Mouse (Mus musculus) cerebellum, adult 9-11 months (tissue): ENCODE results near the gene Gdnf.

ENCODE experiments used
- DNase-seq: peaks from one replicate; pipeline ENCODE4 v3.0.0; 2022

Gdnf gene

DNA sequence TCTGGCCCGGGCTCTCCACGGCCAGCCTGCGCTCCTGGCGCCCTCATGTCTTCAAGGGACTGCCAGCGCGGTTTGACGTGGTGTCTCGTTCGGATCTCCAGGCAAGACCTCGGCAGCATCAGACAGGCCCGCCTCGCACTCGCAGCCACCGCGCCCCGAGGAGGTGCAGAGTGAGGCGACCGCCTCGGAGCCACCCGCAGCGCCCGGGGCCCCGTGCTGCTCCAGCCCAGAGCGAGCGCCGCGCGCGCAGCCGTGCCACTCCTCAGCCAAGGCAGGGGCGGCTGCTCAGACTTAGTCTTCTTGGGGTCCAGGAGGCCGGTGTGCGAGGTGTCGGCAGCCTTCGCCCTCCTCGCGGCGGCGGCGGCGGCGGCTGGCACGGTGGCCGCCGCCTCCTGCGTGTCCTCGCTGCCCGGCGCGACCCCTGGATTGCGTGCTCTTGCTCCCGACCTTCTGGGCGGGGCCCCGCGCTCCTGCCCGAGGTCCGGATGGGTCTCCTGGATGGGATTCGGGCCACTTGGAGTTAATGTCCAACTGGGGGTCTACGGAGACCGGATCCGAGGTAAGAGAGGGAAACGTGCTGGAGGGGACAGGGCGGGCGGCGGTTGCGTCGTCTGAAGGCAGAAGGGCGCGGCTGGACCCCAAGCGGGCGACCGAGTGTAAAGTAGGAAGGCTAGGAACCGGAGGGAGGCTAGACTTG lies at the start of gene Gdnf:
TSS of gene Gdnf (plus strand) at position 291 of the 697 bp plus-strand sequence.
- no peak for DNase-seq

DNA sequence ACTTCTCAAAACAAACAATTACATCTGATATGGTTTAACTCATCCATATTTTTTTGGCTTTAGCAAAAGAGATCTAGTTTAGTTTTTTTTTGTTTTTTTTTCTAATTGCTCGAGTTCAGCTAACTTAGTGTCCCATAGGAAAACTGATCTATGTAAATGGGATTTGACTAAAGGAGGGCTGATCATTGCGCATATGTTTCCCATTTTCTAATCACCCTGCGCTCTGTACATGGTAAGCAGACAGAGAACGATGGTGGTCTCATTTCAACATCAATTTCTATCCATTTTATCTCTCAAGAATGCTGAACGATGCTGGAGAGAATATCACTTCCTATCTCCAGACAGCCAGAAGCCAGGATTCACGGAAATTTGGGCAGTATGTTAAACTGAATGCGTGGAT lies 43.5 kb upstream of the Gdnf start:
- DNase-seq, result no peak

DNA sequence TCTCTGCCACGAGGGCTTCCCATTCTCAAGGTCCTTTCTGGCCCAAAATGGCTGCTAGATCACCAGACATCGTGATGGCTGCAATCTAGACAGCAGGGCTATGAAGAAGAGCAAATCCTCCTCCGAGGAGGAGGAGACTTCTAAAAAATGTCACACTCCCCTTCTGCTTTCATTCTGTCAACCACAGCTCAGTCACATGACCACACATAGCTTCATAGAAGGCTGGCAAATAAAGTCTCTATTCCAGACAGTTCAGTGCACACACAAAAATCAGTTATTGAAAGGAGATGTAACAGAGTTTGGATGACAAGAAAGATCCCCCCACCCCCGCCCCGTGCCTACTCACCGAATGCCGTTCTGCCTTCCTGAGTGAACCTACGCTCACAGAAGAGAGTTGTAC lies 37.7 kb upstream of the Gdnf start:
- no peak for DNase-seq

DNA sequence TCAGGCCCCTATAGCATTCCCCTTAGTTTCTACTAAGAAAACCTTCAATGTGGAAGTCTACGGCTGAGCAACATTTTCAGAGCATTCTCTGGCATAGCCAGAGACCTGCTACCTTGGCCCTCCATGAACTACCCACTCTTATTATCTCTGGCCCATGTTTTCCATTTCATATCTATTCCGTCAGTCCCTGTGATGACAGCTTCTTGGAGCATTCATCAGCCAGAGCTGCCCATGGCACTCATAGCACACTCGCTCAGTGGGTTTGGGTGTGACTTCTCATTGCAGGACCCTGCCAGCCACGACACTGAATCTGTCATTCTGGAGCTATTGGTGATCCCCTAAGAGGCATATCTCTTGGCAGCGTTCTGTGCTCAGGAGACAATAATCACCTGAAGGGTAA lies 29.1 kb upstream of the Gdnf start:
- DNase-seq, result no peak

DNA sequence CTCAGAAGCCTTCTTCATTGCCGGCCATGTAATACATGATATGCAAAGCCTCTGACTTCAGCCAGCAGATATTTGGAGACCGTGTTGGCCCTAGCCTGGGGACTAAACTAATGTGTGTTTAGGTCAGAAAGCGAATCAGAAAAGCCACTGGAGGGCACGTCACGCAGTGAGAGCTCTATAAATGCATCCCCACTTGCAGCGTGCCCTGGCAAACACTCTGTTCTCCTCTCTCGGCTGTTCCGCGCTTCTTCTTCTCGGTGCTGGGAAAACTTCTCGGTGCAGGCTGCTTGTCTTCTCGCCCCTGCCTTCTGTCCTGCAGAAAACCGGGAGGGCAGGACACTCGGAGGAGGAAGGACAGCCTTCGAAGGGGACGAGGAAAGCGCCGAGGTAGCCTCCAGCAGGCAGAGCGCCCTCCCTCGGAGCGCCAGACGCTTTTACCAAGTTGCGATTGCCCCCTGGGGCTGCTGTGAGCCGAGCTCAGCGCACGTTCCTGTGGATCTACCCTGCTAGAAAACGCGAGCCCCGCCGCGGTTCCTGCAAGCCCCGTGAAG lies 730 bp upstream of the Gdnf start:
- DNase-seq, result no peak

DNA sequence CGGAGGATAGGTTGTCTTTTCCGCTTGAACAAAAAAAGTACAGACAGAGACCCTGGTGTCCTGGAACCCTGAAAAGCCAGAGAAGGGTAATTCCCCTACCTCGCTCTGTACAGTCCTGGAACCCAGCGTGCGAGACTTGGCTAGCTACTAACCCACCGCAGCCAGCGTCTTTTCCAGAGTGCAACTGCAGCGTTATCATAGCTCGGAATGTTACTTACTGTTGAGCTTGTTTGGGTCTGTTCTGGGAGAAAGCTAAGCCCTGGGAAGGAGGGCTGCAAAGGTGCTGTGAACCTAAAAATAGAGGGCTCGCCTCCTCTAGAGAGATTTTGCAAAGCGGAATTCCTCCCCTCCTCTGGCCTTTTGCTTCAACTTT lies 593 bp downstream of the Gdnf start:
- DNase-seq, result no peak

DNA sequence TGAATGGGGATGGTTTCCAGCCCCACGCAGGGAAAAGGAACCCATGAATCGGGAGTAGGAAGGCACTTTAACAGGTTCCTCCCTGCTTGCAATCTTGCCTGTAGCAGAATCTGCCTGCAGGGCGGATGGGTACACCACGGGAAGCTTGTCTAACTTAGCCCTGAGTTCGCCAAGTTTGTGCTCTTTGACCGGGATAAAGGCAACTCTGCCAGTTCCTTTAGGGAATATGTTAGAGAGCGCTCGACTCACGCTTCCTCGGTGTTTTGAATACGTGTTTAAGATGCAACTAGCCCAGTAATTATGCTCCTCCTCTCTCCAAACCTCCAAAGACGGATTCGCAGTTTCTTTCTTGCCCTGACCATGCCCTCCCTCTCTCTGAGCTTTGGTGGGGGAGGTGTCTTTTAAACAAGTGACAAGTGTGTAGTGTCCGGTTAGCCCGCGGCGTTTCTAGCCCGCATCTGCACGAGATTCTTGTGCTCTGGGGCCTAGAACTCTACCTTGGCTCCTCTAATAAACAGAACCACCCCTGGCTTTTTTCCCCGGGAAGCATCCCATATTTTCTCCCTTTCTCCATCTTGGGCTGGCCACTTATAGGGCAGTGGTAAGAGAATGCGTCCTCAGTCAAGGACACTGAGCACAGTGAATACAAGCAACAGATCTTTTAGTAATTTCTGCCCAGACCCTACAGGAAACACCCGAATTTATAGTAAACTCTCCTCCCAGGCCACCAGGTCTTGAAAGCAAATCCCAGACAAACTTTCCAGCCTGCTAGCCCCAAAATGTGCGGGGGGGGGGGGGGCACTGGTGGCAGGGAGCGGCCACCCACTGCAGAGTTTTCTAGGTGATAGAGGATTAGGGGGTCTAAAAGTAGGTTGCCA lies 1.4 kb downstream of the Gdnf start:
- no peak for DNase-seq

DNA sequence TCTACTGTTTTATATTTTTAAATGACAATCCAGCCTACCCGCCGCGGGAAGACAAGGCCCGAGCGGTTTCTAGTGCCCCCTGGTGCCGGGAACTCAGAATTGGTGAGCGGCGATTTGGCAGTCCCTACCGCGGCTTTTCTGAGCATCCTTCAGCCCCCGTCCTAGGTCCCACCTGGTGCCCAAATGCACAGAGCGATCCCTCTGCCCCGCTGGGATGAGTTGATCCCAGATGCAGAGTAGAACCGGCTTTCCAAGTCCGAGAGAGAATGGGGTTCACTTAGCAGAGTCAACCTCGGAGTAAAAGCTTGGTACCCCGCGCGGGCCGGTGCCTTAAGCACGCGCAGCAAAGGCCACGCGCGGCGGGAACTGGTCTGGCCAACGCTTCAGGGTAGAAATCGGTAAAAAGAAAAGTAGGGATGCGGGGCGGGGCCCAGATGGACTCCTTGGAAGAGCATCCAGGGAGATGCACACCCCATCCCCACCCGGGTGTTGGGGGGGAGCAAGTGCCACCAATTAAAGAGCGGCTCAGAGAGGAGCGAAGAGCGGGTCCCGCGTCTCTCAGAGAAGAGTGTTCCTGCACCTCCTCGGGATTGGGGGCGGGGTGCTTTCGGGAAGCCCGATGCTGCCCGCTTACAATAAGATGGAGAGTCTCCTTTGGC lies 2.4 kb downstream of the Gdnf start:
- DNase-seq, result peak; percentile 45

DNA sequence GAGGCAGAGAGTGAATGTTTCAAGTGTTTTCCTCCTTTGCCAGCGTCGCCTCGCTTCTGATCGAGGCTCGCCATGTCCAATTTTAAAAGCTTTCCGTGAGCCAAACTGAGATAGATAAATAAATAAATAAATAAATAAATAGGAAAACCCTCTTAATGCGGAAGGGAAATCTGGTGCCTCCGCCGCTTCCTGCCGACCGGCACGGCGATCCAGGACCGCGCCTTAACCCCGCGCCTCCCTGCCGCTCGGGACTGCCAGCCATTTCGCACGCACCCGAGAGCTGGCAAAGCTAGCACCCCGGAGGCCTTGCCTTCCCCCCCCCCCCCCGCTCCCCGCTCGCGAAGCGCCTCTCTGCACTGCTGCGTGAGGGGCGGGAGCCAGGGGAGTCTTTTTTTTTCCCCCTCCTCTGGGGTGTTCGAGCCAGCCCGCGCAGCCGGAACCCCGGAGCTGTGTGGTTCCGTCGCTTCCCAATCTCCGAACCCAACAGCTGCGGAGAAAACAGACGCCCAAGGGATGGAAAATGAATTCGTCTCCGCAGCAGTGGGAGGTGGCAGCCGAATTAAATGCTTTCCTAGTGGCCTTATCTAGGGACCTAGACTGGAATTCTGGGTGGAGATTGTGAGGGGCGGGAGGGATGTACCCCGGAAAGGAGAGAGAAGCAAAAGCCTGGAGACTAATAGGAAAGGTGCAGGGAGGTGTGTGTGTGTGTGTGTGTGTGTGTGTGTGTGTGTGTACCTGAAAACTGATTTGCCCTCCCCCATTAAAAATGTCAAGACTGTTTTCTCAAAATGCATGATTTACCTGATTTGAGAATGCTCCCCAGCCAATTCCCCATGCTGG lies 3.1 kb downstream of the Gdnf start:
- no peak for DNase-seq

DNA sequence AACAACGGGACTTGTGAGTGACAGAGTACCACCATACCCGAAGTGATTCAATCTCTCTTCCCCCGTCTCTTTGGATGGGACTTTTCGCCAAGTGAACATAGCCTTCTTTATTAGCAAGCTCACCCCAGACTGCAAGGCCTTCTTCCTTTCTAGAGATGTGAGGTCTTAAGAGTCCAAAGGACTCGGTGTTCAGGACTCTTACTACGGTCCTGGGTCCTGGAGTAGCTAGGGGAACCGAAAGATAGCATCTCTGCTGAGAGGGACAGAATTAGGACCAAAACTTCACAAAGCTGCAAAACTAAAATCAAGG lies 3.7 kb downstream of the Gdnf start:
- no peak for DNase-seq

DNA sequence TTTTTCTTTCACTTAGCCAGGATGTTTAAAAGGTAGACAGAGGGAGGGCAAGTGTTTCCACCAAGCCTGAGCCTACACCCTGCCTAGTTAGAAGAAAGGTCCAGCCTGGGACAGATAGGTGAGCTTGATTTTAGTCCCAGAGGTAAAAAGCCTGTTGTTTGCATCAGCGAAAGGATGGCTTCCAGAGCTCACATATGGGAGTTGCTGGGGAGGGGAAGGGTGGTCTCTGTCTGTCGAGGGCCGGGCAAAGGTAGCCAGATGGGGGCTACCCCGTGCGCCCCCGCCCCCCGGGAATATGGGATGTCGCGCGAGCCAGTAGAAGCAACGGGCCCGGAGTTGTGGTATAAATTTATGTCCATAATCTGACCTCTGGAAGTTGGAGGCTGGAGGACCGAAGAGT lies 4.3 kb downstream of the Gdnf start:
- no peak for DNase-seq

DNA sequence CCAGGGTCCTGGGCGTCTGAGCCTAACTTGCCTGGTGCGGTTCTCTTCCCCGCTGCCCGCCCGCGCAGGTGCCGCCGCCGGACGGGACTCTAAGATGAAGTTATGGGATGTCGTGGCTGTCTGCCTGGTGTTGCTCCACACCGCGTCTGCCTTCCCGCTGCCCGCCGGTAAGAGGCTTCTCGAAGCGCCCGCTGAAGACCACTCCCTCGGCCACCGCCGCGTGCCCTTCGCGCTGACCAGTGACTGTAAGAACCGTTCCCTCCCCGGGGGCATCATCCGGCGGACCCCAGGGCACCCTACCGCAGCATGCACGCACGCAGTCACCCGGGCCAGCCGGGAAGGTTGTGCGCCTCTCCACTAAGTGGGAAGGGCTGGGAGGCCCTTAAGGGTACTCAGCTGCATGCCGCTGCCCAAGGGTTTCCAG lies 4.9 kb downstream of the Gdnf start:
- no peak for DNase-seq

DNA sequence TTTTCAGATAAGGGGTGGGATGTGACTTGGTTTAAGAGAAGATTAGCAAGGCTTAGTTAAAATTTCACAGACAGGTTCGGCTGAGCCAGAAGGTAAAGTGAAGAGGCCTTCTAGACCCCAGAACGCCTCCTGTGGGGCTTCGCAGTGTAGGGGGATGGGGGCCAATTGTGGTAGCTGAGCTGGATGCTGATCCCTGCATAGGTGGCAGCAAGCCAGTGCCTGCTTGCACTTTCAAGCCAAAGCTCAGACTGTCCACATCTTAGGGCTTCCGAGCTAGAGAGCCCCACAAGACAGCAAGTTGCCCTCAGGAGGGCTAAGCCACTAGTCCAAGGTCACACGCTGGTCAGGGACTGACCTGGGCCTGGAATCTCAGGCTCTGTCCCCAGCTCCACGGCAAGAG lies 13.2 kb downstream of the Gdnf start:
- no peak for DNase-seq

DNA sequence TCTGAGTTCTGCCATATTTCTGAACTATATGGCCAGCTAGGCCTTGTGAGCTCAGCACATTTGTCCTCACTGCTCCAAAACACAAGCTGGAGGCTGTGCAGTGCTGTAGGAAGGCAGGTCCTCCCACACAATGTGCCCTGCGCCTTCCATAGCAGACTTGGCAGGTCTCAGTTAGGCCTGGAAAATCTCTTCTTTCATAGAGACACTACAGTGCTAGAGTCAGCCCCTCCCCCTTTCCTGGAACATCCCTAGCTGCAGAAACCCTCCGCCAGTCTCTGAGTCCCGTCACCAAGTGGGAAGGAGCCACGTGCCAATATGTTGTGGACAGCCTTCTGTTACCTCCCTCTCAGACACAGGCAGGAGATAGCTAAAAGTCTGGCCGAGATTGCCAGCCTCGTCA lies 14.9 kb downstream of the Gdnf start:
- no peak for DNase-seq

DNA sequence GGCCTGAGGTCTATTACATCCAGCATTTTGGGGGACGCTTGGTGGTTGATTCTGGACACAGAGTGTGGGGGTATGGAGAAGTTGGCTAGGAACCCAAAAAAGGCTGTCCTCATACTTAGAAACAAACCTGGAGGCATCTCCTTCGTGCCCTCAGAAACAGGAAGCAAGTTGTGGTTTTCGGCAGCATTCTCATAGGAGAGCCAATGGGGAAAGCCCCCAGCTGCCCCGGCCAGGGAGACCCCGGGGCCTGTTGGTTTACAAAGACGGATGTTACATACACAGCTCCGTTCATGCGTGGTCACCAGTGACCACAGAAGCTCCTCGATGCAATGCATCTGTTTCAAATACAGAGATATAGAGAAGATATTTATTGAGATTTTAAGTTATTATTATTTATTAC lies 24.8 kb downstream of the Gdnf start:
- no peak for DNase-seq

DNA sequence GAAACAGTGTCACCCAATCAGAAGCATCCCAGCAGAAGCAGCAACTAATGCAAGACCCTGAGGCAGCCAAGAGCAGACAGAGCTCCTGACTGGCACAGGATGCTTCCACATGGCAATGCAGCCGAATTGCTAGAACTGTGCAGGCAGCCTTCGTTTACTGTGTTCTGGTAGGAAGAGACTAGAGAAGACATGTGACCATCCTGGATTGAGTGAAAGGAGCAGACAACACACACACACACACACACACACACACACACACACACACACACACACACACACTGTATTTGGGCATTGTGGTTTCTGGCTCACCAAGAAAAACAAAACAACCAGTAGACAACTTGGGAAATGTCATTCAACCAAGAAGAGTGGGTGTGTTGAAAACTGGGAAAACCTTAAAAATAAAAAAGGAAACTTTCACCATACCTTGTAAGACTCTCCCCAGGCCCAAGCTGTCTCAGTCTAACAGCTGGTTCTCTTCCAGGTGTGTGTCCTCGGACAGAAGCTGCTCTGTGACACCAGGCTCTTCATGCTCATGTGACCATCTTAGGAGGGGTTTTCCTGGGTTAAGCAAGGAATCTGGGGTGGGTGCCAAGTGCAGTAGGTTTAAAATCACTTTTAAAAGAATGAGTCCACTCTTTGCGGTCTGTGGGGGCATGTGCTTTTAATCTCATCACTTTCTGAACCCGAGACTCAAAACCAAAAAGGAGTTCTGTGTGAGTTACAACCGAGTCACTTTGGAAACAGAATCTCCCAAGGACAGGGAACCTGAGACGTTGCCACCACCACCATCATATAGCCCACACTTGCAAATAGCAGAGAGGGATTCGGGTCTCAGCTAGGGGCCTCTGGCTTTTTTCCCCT lies 27.6 kb downstream of the Gdnf start:
- no peak for DNase-seq

DNA sequence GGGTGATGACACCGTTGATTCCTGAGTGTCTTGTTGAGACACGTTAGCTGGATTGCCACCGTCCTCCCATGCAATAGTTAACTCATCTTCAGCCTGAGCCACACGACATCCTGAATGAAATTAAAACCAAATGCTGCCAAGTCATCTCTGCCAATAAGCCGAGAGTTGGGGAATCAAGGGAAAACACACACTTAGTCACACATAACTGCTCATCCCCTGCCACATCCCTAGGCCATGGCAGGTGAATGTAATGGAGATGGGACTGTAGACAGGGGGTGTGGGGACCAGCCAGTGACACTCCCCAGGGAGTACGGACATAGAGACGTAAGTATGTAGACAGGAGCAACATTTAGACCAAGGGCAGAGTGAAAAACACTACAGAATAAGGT lies 28.3 kb downstream of the Gdnf start:
- DNase-seq, result no peak

DNA sequence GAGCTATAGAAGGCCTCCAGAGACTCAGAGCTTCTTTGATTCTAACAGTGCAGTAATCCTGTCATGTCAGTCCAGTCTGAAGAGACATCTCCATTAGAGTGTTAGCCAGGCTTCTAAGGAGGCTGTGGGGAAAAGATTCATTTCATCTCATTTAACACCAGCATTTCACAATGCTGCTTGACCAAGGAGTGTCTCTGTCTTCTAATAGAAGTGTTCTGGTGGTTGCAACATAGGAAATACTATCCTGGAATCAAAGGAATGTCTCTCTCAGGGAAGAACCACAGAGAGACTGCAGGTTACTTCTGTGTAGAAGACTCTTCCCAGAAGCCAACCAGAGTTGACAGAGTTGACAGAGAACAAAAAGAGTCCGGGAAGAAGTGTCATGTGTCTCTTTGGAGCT lies 31.0 kb downstream of the Gdnf start:
- DNase-seq, result no peak

DNA sequence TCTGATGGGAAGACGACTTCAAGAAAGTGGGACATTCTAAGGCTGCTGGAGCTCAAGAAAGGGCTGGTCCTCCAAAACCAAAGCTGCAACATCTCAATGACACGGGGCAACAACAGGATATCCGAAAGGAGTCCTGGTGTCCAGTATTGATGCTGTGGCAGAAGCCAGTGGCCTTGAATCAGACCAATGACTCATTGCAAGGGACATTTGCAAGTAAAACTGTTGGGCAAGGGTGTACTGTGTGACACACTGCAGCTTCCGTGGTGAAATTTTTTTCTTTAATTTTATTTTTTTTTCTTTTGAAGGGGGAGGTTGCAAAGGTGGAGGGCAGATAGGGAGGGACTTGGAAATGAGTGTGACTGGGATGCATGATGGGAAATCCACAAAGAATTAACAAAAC lies 31.8 kb downstream of the Gdnf start:
- no peak for DNase-seq

DNA sequence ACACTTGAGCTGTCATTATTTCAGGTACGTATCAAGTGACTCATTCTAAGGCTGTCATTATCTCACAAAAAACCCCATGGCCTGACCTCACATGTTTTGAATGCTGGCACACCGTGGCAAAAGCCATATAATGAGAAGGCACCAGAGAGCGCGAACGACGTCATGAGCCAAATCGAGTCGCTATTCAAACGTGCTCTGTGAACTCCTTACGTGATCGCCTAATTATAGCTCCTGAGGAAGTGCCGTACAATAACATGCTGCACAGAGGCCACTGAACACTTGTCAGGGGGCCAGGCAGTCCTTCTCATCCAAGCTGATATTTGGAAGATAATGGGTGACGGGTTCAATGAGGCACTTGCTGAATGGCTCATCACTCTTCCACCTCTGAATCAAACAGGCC lies 46.8 kb downstream of the Gdnf start:
- DNase-seq, result no peak

DNA sequence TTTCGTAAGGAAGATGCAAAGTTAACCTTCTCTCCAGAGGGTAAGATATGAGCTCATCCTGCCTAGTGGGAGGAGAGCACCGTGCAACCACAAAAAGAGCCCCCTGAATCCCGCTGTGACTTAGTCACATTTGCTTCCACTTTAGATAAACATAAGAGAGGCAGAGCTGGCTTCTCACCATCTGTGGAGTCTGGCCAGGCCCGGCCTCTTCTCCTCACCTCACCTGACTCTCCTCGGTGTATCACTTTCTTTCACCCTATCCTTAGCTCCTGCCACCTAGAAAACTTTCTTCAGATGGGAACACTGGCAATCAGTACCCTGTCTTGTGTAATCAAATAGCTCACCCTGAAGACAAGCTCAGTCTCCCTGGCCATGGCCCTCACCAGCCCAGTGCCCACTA lies 48.2 kb downstream of the Gdnf start:
- no peak for DNase-seq

DNA sequence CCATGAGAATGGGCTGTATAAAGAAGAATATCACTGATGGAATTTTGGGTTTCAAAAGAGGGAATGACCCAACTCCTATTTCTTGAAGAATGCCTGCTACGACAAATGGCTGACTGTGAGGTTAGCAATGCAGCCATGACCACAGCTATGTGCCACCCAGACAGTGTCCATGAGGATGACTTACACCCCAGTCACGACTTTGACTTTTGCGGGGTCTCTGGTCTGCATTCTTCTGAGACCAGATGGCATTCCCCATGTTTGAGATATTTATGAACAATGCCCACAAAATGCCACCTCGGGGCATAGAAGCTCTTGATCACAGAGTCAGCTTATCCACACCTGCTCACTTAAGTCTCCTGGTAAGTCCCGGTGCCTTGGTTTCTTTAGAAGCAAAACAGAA lies 52.2 kb downstream of the Gdnf start:
- DNase-seq, result no peak
